Mouse (Mus musculus): ENCODE measurements around the gene Pigl. TPM values are rescaled to one million over a fixed set of nuclear protein-coding genes. Genes with fewer than 3 reads are reported as not detected.
"Not testable (repeated sequence)": the region's sequence is repeated elsewhere in the genome, so short reads cannot be mapped to it uniquely, and the experiment has no call there.

The Pigl gene
- 1 to 10 TPM; 2.7 to 3.6 TPM for total RNA-seq (2021)

DNA sequence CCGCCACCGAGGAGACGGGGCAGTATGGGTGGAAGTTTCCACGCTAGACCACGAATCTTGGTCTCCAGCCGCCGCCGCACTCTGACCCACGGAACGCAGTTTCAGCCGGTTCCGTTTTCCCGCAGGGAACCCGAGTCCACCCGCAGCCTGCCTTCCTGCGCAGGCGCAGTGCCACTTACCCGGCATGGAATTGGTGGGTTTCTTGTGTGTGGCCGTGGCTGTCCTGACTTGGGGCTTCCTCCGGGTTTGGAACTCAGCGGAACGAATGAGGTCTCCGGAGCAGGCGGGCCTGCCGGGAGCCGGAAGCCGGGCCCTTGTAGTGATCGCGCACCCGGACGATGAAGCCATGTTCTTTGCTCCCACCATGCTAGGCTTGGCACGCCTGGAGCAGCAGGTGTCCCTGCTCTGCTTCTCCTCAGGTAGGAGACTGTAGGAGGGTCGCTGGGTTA is at the start of gene Pigl, which contains the start of gene Ncor1:
Pigl (plus strand) TSS at position 185 of the 449 bp plus-strand sequence.
Ncor1 (minus strand) TSS at position 266 of the 449 bp plus-strand sequence.
- intact Hi-C loops (cut with DNase I): loop anchor here (5.0 kb wide), 2 partner anchors 79 to 144 kb away; partner anchors contain the start of gene Cenpv
- peak; percentile 89 for DNase-seq

DNA sequence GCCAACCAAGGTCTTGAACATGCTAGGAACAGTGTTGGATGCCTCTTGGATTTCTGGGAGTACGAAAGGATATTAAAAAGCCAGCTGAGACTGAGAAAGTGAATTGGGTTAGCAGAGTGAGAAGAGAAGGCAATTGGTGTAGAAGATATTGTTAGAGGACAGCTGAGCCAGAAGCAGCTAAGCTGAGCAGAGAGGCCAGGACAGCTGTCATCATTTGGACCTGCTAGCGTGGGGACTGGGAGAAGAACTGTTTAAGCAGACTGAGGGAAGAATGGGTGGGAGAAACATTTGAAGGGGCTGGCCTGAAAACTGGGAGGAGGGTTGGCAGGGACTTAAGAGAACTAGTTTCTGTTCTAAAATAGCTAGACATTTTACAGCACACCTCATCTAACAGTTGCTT is 49.4 kb upstream of the Pigl start:
- intact Hi-C loops (cut with DNase I): no loop called here
- DNase-seq: no peak

DNA sequence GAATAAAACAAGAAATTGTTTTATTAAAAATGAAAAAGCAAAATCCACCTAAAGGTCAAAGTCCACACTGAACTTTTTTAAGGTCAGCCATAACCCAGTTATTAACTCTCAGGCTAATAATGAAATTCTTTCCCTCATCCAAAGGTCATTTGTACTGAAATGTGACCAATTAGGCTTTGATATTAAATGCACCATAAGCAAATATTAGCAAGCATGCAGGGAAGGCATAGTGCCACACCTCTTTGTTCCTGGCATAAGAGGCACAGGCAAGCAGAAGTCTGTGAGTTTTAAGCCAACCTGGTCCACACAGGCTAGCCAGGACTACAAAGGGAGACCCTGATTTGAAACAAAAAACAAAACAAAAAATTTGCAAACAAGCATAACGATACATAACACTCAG is 48.6 kb upstream of the Pigl start:
- intact Hi-C loops (cut with DNase I): no loop called here
- DNase-seq: no peak

DNA sequence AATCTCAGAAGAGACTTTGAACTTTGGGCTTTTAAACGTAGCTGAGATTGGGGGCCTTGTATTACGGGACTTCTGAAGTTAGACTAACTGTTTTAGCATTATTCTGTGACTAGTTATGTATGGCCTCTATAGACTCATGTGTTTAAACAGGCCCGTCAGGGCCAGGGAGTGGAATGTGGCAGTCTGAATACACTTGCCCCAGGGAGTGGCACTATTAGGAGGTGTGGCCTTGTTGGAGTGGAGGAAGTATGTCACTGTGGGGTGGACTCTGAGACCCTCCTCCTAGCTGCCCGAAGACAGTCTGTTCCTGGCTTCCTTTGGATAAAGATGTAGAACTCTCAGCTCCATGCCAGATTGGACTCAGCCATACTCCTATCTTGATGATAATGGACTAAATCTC is 43.2 kb upstream of the Pigl start:
- no peak for DNase-seq
- intact Hi-C loops (cut with DNase I): no loop called here

DNA sequence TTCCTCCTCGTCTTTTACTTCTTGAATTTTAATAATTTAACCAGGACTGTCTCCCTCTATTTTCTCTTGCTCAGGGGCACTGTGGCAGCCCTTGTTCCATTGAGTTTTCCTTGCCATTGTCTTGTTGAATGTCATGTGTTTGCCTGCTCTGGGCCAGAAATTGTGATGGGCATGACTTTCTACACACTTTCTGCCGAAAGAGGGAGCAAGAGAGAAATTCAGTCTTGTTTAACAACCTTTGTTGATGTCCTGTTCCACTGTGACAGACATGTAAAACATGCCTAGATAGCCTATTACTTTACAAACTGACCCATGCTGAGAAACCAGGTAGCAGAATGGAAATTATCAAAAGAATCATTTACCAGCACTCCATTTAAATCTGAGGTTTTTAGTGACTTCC is 33.7 kb upstream of the Pigl start:
- intact Hi-C loops (cut with DNase I): no loop called here
- no peak for DNase-seq

DNA sequence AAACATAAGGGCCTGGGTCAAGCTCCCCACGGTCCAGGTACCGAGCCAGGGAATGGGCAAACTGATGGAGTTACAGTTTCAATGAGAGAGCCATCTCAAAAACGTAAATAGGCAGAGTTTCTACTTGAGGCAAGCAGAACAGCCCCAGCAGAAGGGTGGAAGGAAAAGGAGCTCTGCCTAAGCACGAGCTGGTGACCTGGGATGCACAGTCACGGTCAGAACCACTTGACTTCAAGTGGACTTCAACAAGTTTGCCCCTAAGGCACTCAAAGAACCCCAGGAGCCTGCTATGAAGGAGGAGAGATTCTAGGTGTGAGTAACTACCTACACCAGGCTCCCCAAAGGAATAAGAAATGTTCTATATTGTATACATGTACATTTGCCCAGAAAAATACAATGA is 32.0 kb upstream of the Pigl start:
- no peak for DNase-seq
- intact Hi-C loops (cut with DNase I): no loop called here

DNA sequence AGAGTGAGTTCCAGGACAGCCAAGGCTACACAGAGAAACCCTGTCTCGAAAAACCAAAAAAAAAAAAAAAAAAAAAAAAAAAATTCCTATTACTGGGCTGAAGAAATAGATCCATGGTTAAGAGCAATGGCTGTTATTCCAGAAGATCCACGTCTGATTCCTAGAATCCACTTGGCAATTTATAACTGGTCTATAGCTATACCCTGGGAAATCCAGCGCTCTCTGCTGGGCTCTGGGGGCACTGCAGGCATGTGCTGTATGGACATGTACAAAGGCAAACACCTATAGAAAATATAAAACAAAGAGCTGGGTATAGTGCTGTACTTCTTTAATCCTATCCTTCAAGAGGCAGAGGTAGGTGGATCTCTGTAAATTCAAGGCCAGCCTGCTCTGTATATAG is 31.2 kb upstream of the Pigl start:
- peak in 1 of 2 experiments; percentile 15 for DNase-seq
- intact Hi-C loops (cut with DNase I): no loop called here

DNA sequence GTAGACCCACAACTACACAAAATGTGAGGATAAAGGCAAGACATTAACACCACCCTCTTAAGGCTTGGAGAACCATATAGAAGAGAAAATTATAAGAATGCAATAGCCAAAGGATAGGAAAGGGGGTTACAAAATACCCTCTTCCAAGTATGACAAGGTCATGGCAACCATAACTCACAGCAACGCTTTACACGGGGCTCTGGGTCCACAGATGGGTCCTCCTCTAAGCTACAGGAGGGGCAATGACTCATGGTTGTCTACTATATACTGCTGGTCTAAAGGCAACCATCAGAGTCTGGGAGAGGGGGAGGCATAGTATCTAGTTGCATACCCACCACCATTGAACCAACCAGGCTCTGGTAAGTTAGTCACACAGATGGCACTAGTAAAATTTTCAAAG is 26.0 kb upstream of the Pigl start:
- intact Hi-C loops (cut with DNase I): no loop called here
- no peak for DNase-seq

DNA sequence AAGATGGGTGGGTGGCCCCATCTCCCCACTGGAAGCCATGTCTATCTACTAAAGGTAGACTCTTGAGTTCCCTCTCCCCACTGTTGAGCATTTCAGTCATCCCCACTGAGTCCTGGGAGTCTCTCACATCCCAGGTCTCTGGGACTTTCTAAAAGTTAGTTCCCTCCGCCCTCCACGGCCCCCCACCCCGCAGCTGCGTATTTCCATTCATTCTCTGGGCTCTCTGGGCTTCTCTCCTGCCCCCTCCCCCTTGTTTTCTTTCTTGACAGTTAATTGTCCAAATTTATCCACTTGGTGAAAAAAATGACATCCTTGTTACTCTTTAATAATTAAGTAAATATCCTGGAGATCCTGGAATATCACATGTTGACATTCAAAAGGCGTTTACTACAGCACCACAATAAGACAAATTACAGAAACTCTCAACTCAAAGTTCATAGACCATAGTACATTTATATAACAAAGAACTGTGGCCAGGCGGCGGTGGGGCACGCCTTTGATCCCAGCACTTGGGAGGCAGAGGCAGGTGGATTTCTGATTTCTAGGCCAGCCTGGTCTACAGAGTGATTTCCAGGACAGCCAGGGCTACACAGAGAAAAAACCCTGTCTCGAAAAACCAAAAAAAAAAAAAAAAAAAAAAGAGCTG is 17.5 kb upstream of the Pigl start:
- intact Hi-C loops (cut with DNase I): no loop called here
- no peak for DNase-seq

DNA sequence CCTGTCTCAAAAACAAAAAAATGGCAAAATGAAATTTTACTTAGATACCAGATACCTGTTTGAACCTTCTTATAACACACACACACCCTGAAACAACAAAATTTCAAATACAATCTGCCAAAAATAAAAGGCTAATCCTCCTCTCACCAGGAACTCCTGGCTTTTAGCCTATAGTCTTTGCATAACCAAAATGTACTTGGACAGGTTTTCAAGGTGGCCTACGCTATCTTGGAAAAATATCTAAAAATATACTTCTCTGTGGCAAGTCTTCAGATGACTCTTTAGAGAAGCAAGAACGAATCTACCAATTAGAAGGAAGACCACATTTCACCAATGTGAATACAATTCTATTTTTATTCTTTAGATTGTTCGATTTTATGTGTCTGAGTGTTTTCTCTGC is 12.5 kb upstream of the Pigl start:
- no peak for DNase-seq

DNA sequence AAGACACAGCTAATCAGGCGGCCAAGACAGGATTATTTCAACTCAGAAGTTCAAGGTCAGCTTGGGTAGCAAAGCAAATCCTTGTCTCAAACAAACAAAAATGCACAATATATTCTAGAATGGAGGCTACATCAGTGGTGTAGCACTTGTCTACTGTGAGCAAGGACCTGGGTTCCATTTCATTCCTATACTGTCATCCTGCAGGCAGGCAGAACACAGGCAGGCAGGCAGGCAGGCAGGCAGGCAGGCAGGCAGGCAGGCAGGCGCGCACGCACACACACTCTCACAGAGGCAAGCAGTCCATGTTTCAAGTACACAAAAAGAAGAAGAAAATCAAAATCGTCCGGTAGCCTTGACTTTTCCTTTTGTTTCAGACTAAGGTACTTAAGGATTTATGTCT is 9.3 kb upstream of the Pigl start:
- intact Hi-C loops (cut with DNase I): no loop called here

More for the DNA sequence above, 12.5 kb upstream of the Pigl start:
- intact Hi-C loops (cut with DNase I): no loop called here

DNA sequence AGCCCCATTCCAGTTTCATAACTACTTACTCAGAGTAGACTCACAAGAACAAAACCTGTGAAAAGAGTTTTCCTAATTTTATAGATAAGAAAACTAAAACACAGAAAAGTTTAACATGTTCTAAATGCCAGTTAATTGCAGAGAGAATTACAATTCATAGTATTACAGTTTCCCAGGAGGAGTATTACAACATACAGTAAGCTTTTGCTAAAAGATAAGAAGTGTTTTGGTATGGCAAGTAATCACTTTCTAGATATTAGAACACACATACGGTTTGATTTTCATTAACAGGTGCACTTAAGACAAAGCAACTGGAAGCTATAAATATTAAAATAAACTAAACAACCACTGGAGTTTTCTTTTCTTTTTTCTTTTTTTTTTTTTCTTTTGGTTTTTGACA is 3.1 kb upstream of the Pigl start:
- DNase-seq: no peak
- intact Hi-C loops (cut with DNase I): loop anchor here (5.0 kb wide), 2 partner anchors 82 to 147 kb away; partner anchors contain the start of gene Cenpv

More for the DNA sequence above, 9.3 kb upstream of the Pigl start:
- no peak for DNase-seq

DNA sequence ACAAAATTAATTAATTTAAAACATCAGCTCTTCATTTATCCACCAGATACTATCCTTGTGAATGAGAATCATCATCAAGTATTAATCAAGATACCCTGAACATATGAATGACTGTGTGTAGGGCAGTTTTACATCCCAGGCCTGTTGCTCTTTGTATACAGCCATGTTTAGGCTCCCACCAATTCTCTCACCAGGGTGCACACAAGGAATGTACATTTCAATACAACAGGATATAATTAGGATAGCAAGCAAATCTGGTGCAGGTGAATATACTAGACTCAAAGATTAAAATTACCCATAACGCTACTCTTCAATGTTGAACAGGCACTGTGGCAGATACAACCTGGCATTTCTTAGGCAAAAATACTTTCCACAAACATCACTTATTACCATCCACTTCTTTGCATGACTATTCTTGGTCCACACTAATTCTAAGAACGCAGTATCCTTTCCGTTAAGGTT is 2.2 kb upstream of the Pigl start:
- intact Hi-C loops (cut with DNase I): loop anchor here (5.0 kb wide), 2 partner anchors 81 to 146 kb away; partner anchors contain the start of gene Cenpv
- peak in 1 of 2 experiments; percentile 14 for DNase-seq

DNA sequence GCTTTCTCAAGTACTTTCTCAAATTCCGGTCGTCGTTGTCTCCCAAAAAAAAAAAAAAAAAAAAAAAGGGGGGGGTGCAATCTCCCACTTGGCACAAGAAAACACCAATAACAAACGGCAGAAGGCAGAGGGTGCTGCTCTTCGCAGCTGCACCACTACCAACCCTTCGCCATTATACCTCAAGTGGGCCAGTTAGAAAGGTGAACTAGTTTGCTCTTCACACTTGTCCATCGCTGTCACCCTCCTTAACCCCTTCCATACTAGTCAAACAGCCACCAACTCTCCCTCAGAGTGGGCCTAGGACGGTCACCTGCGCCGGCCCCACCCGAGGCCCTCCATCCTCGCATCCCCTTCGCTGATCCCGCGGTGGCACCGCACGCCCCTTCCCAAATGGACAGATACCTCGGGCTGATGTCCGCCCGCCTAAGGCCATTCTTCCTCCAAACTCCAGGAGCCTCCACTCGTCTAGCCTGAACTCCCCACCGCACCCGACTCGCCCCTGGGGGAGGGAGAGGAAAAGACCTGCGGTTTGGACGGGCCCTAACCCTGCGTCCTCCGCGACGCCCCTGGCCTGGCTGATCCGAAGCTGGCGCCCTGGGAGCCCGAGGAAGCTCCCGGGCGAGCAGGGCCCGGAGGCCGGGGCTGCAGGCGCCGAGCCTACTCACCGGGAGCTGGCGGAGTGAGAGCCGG is 1.6 kb upstream of the Pigl start:
- intact Hi-C loops (cut with DNase I): loop anchor here (1.0 to 5.0 kb wide), 3 partner anchors 81 to 146 kb away; partner anchors contain the start of genes Cenpv and Ubb
- DNase-seq: peak; percentile 67 to 74

DNA sequence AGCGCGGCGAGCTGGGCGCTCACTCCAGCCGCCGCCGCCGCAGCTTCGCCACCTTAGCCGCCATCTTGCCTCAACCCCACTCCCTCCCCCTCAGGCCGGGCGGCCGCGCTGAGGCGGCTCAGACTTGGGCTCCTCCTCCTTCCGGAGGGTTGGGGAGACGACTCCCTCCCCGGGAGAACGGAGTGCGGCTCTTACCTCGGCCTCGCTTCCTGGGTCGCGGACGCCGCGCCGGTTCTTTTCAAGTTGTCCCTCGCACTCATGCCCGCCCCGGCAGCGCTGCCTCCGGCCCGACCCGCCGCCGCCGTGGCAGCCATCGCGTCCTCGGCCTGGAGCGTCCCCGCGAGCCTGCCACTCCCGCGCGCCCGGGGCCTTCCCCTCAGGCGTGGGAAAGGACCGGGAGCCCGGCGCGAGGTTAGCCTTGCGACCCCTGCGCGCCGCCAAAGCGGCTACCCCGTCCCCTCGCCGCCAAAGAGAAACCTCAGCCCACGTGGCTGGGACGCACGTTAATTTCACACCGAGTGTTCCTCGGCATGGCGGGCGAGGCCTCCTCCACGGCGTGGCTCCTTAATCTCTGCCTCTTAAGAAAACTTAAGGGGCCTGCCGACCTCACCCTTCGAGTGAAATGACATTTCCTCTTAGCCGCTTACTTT is 894 bp upstream of the Pigl start:
- DNase-seq: peak; percentile 91 to 93
- intact Hi-C loops (cut with DNase I): loop anchor here (1.0 to 5.0 kb wide), 3 partner anchors 80 to 145 kb away; partner anchors contain the start of genes Cenpv and Ubb

DNA sequence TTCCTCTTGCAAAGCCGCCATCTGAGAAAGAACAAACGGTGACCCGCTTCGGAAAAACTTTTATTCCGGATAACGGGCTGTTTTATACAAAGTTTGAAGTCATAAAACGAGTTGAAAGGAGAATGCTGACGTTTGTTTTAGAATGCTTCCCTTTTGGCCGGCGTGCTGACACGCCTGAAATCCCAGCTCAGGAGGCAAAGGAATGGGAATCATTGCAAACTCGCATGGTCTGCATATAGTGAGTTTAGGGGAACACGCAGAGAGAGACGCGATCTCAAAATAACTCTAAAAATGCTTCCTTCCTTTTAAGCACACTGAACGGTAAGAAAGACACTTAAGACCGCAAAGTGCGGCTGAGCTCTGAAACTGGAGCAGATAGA is 379 bp upstream of the Pigl start:
- intact Hi-C loops (cut with DNase I): loop anchor here (1.0 to 5.0 kb wide), 3 partner anchors 79 to 144 kb away; partner anchors contain the start of genes Cenpv and Ubb
- DNase-seq: no peak

DNA sequence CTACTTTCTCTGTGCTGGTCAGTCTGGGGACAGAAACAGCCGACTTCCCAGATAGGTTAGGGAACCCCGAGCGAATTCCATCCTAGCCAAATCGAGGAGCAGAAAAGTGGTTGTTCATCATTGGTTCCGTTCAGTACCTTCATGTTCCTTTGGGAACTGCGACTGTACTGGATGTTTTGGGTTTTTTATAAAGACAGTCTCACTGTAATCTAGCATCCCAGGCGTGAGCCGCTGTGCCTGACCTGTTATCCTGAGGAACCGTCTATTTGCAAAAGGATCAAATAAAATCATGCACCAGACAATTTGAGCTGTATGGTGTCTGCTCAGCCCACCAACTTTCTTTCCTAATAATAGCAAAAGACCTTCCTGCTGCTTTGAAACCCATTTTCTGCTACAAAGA is 520 bp downstream of the Pigl start:
- intact Hi-C loops (cut with DNase I): loop anchor here (5.0 kb wide), 2 partner anchors 79 to 144 kb away; partner anchors contain the start of gene Cenpv
- no peak for DNase-seq

DNA sequence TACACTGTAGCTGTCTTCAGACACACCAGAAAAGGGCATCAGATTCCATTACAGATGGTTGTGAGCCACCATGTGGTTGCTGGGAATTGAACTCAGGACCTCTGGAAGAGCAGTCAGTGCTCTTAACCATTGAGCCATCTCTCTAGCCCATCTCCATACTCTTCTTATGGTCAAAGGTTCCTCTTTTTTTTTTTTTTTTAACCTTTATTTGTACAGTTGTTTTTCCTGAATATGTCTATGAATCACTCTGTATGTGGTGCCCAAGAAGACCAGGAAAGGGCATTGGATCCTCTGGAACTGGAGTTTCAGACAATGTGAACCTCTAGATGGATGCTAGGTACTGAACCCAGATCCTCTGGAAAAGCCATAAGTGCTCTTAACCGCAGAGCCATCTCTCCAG is 4.3 kb downstream of the Pigl start:
- intact Hi-C loops (cut with DNase I); DNase-seq: not testable (repeated sequence)

DNA sequence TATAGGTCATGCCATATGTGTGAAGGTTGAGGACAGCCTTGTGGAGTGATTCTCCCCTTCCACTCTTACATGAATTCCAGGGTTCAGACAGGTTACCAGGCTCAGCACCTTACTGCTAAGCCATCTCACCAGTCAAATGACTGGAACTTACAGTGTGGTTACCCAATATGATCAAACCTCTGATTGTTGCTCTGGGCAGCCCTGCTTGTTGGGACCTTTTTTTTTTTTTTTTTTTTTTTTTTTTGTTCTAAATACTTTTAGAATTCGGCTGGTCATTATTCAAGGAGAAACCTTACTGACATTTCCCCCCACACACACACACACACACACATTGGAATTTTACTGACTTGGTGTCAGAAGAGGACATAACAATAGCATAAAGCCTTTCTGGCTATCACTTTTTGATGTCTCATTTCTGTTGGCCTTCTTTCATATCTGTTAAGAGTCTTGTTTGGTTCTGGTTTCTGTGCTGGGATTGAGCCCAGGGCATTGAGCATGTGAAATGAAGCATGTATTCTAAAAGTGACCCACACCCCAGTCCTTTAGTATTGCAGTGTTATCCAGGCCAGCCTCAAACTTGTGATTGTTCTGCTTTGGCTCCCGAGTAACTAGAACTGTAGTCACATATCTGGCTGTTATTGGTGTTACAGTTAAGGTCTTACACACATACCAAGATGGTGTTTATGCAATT is 5.1 kb downstream of the Pigl start:
- intact Hi-C loops (cut with DNase I): no loop called here

DNA sequence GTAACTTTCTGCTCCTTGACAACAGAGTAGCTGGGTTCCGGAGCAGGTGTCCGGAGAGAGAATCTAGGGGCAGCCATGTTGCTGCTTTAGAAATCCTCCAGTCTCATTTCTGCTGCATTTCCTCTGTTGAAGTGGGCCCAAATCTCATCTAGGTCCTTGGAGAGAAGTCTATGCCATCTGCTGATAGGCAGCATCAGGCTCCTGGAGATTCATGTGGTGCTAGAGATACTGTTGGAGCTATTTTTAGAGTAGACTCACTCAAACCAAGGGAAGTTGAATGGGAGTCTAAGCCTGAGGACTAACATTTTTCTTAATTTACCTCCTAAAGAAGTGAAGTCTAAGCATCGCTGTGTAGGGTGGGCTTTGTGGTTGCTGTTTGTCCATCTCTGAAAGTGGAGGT is 6.4 kb downstream of the Pigl start:
- no peak for DNase-seq
- intact Hi-C loops (cut with DNase I): no loop called here

More for the DNA sequence above, 5.1 kb downstream of the Pigl start:
- no peak for DNase-seq

Measured in heart, postnatal 10 days (tissue).